Mouse (Mus musculus) gastrocnemius, postnatal 4 days (tissue): ENCODE results near the gene Gdf5. TPM values are rescaled to one million over a fixed set of nuclear protein-coding genes. Genes with fewer than 3 reads are reported as not detected.
A peak's percentile ranks its signal among the peaks of the same experiment; 100 is the strongest.

Experiments used
- DNase-seq, 2 experiments: peaks; one replicate each; pipeline ENCODE4 v3.0.0; 2021 to 2022; ENCODE audit warnings: low spot score in 2 of 2, mixed read lengths in 2 of 2
- long read RNA-seq, 2 experiments: library from polyadenylated mRNA; stranded (forward); transcript quantifications; one replicate each; pipeline ENCODE4 v2.0.0; 2021
- total RNA-seq, 2 experiments: library from RNA; stranded (reverse); gene quantifications; 2 replicates each; pipeline ENCODE4 v1.2.3; 2021

The Gdf5 gene
- total RNA-seq: under 1 TPM; 0.10 to 0.15 TPM
- long read RNA-seq, experiment 1: 0 reads
- long read RNA-seq, experiment 2: 0 reads

- no peak for DNase-seq
Measured at GRCm38 (mm10) chr2:155945124-155945523, at the start of gene Gdf5. Gene Gdf5 (minus strand): TSS chr2:155945367.

DNA sequence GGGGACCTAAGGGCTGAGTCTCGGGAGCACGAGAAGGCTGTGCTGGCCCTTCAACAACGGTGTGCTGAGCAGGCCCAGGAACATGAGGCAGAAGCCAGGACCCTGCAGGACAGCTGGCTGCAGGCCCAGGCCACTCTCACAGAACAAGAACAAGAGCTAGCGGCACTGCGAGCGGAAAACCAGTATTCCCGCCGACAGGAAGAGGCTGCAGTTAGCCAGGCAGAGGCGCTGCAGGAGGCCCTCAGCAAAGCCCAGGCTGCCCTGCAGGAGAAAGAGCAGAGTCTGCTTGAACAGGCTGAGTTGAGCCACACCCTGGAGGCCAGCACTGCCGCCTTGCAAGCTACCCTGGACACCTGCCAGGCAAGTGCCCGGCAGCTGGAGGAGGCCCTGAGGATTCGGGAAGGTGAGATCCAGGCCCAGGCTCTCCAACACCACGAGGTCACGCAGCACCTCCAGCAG lies 46.7 kb upstream of the Gdf5 start:
- peak in 1 of 2 experiments; percentile 59 for DNase-seq

DNA sequence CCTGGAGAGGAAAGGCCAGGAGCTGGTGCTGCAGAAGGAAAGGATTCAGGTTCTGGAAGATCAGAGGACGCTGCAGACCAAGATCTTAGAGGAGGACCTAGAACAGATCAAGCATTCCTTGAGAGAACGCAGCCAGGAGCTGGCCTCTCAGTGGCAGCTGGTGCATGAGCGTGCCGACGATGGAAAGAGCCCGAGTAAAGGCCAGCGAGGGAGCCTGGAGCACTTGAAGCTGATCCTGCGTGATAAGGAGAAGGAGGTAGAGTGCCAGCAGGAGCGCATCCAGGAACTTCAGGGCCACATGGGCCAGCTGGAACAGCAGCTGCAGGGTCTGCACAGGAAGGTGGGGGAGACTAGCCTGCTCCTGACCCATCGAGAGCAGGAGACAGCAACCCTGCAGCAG lies 46.0 kb upstream of the Gdf5 start:
- DNase-seq: no peak

DNA sequence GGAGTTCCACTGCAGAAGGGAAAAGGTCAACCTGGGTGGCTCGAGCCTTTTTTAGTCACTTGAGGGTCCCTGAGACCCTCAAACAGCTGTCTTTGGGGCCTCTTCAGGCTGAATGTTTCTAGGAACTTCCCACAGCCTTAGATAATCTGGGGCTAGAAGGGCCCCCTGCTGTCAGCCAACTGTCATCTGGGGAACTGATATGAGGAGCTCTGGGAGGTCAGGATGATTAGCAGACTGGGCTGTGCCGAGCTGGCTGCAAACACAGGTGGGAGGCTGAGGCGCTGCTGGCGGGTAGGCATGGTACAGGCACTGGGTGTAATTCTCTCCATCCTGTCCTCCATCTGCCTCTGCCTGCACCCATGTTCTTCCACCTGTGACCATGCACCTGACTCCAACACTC lies 43.9 kb upstream of the Gdf5 start:
- no peak for DNase-seq

GRCm38 (mm10) chr2:155987131-155987530 lies 42.0 kb upstream of the Gdf5 start:
- DNase-seq: no peak

DNA sequence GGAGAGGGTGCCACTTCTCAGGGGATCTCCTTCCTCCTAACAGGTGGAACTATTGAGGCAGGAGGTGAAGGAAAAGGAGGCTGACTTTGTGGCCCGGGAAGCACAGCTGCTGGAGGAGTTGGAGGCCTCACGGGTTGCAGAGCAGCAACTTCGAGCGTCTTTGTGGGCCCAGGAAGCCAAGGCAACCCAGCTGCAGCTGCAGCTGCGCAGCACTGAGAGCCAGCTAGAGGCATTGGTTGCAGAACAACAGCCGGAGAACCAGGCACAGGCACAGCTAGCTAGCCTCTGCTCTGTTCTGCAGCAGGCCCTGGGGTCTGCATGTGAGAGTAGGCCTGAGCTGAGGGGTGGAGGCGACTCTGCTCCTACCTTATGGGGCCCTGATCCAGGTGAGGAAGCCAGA lies 40.6 kb upstream of the Gdf5 start:
- no peak for DNase-seq

DNA sequence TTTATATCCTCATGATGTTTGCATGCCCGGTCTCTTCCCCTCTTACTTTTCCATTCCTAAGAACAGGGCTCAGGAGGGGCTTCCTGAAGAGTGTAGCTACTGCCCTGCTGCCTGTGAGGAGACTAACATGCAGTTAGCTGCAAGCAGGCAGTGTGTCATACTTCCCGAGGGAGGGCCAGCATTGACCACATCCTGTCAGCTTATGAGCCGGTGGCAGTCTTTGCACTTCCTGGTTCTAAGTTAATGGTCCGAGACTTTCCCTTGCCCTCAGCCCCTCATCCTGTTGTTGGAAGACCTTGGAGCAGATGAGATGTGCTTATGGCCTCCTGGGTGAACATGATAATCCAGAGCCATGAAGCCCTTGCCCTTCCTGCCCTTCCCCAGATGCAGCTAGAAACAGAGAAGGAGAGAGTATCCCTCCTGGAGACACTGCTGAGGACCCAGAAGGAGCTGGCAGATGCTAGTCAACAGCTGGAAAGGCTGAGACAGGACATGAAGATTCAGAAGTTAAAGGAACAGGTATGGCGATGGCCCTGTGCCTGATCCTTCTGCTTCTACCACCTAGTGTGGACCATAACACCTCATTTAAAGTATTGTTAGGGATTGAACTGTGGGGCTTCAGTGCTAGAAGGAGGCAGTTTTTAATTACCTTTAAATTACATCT lies 34.3 kb upstream of the Gdf5 start:
- no peak for DNase-seq

DNA sequence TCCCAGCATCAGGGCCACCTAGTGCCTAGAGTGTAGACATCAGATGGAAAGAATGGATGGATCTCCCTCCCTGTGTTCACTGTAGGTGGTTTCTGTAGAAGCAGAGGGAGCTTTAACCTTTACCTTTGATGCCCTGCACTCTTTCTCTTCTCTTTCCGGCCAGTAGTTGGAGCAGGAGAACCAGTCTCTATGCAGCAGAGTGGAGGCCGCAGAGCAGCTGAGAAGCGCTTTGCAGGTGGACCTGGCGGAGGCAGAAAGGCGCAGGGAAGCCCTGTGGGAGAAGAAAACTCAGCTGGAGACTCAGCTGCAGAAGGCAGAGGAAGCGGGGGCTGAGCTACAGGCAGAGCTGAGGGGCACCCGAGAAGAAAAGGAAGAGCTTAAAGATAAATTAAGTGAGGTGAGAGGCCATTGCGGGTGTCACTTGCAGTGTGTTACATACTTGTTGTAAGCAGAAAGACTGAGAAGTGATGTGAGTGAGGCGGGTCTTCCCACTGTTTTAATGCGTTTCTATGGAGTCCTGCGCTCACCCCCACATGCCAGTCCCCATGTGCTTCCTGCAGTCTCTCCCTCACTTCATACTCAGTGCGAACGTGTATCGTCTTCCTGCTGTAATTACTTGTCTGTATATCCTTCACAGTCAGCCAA lies 29.0 kb upstream of the Gdf5 start:
- DNase-seq: no peak

DNA sequence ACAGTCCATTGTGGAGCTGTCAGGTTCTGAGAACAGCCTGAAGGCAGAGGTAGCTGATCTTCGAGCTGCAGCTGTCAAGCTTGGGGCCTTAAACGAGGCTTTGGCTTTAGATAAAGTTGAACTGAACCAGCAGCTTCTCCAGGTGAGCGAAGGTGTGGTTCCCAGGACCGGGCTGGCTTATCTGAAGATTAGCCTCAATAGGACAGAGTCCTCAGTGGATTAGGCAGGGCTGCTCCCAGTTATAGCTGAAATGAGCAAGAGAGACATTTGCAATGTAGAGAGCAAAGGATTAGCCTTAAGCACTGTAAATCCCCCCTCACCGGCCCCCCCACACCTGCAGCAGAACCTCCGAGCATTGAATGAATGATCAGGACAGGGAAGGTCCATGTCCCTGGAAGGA lies 28.2 kb upstream of the Gdf5 start:
- no peak for DNase-seq

DNA sequence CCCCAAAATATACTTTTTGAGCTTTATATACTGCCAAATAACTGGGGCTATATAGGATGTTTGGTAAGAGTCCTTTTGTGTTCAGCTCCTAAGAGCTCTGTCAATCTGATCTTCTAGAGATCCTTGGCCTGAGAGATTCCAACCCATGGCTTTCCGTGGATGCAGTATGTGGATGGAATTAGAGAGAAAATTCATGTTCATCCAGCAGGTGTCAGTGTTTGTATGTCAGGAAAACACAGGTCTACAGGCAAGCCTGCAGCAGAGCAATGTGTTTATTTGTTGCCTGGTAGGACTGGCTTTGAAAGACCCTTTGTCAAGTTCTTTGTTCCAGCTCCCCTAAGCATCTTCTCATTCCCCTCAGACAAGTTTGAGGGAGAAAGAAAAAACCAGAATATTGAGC lies 17.8 kb upstream of the Gdf5 start:
- DNase-seq: no peak

DNA sequence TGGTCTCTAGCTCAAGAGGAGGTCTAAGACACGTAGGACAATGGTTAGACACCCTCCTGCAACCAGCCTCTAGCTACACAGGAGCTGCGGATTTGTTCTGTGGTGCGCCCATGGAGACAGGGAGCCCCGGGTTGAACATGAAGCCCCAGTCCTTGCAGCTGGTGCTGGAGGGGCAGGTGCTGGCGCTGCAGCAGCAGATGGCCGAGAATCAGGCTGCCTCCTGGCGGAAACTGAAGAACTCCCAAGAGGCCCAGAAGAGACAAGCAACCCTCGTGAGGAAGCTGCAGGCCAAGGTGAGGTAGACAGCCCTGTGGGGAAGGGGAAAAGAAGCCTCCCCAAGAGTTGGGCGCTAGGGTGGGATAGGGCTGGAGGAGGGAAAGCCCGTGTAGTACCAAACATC lies 16.7 kb upstream of the Gdf5 start:
- no peak for DNase-seq

DNA sequence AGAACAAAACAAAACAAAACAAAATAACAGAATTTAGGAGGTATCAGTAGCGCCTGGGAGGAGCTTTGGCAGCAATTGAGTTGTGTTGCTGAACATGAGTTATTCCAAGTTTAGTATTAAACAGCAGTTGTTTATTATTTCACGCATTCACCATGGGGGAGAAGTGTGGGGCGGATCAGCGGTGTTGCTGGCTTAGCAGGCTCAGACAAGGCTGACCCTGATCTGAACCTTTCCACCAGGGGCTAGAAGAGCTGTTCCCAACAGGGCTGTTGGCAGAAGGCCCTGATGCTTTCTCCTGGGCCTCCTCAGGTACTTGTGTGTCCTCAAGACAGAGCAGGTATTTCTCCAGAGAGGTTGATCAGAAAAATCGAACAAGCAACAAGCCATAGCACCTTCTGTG lies 14.8 kb upstream of the Gdf5 start:
- DNase-seq: no peak

GRCm38 (mm10) chr2:155956134-155957059 lies 11.2 kb upstream of the Gdf5 start, which contains the start of gene Cep250:
Gene Cep250 (plus strand): TSS chr2:155956458.
- DNase-seq: peak; percentile 85 to 93

- DNase-seq: peak in 1 of 2 experiments; percentile 47
Measured at GRCm38 (mm10) chr2:155952006-155952405, 6.8 kb upstream of the Gdf5 start.

- no peak for DNase-seq
Measured at GRCm38 (mm10) chr2:155949362-155949761, 4.2 kb upstream of the Gdf5 start.

GRCm38 (mm10) chr2:155947390-155948002 lies 2.3 kb upstream of the Gdf5 start:
- DNase-seq: no peak

- DNase-seq: no peak
Measured at GRCm38 (mm10) chr2:155946499-155946898, 1.3 kb upstream of the Gdf5 start.

- peak; percentile 66 to 79 for DNase-seq
Measured at GRCm38 (mm10) chr2:155946069-155946468, 902 bp upstream of the Gdf5 start.

GRCm38 (mm10) chr2:155945580-155945979 lies 413 bp upstream of the Gdf5 start:
- no peak for DNase-seq

GRCm38 (mm10) chr2:155944685-155945084 lies 482 bp downstream of the Gdf5 start:
- no peak for DNase-seq

GRCm38 (mm10) chr2:155943463-155943862 lies 1.7 kb downstream of the Gdf5 start:
- DNase-seq: no peak
